In genomic region chr7:35687229-35687628, GRCm38 (mm10) we compare ENCODE assay signal across 8 mouse cellular contexts. TPM values are rescaled to one million over a fixed set of nuclear protein-coding genes. Genes with fewer than 3 reads are reported as not detected.
DNase-seq lines count a peak whose midpoint lies in the region; ATAC-seq and TF ChIP-seq lines count a peak whose summit lies in the region.

No protein-coding gene starts in this region.

- WGBS in embryonic facial prominence, embryonic 12.5 days: 24% methylated on average over 10 of the region's 10 CpGs
- 27% methylated on average over 10 of the region's 10 CpGs for WGBS in hindbrain, embryonic 15.5 days
- WGBS in liver, adult 2 months: 36% methylated on average over 10 of the region's 10 CpGs
- 28% methylated on average over 10 of the region's 10 CpGs for WGBS in neural tube, embryonic 11.5 days

- H3K9ac ChIP-seq in embryonic facial prominence, embryonic 12.5 days: no peak overlapping the region
- H3K9ac ChIP-seq in hindbrain, embryonic 15.5 days: no peak overlapping the region
- H3K9ac ChIP-seq in liver, adult 2 months (ENCODE audit: low read depth, low read length): no peak overlapping the region
- no peak overlapping the region for H3K9ac ChIP-seq in neural tube, embryonic 11.5 days (ENCODE audit: low read length)

- no peak for DNase-seq in frontal cortex, adult 2 months (ENCODE audit: extremely low spot score in 1 of 2, low spot score in 1 of 2)
- peak; percentile 38 for DNase-seq in liver, adult 2 months (ENCODE audit: extremely low read depth, low read depth, low spot score)
- peak; percentile 37 for DNase-seq in neural tube, embryonic 11.5 days (ENCODE audit: low spot score)
- no peak for DNase-seq in c-Kit-positive CD71-positive TER-119-positive erythroid progenitor cells, embryonic 14.5 days (ENCODE audit: low spot score)

- no peak for TF ChIP-seq CTCF in liver, adult 2 months (IDR thresholded peaks at IDR 0.05; ENCODE audit: low read depth, low read length)

- H3K36me3 ChIP-seq in embryonic facial prominence, embryonic 12.5 days: peaks cover 2% of the 10 kb centered on the region
- H3K36me3 ChIP-seq in hindbrain, embryonic 15.5 days: peaks cover 13% of the 10 kb centered on the region
- H3K36me3 ChIP-seq in liver, adult 2 months (ENCODE audit: control insufficient read depth, insufficient read depth, low read length): no peaks in the 10 kb centered on the region
- no peaks in the 10 kb centered on the region for H3K36me3 ChIP-seq in neural tube, embryonic 11.5 days (ENCODE audit: control insufficient read depth, insufficient read depth, low read length)

- H3K27me3 ChIP-seq in embryonic facial prominence, embryonic 12.5 days: no peaks in the 10 kb centered on the region
- H3K27me3 ChIP-seq in hindbrain, embryonic 15.5 days: no peaks in the 10 kb centered on the region
- H3K27me3 ChIP-seq in liver, adult 2 months (ENCODE audit: control insufficient read depth, insufficient read depth, low read length): no peaks in the 10 kb centered on the region
- no peaks in the 10 kb centered on the region for H3K27me3 ChIP-seq in neural tube, embryonic 11.5 days (ENCODE audit: control insufficient read depth, insufficient read depth, low read length)

- H3K27ac ChIP-seq in embryonic facial prominence, embryonic 12.5 days: no peak overlapping the region
- no peak overlapping the region for H3K27ac ChIP-seq in hindbrain, embryonic 15.5 days (replicated peaks)
- H3K27ac ChIP-seq in liver, adult 2 months (replicated peaks; ENCODE audit: insufficient read depth, low read depth, low read length): no peak overlapping the region
- H3K27ac ChIP-seq in neural tube, embryonic 11.5 days (ENCODE audit: low read depth, low read length): no peak overlapping the region

- H3K4me2 ChIP-seq in embryonic facial prominence, embryonic 12.5 days (replicated peaks): peak overlapping the region; percentile 27; the same call in 1 of the 2 replicates
- H3K4me2 ChIP-seq in hindbrain, embryonic 15.5 days: 0 out of 2 replicates have a peak overlapping the region, but pooled peaks have one; percentile 7
- H3K4me2 ChIP-seq in neural tube, embryonic 11.5 days (ENCODE audit: low read depth): no peak overlapping the region

- H3K9me3 ChIP-seq in embryonic facial prominence, embryonic 12.5 days: no peaks in the 10 kb centered on the region
- H3K9me3 ChIP-seq in hindbrain, embryonic 15.5 days: no peaks in the 10 kb centered on the region
- no peaks in the 10 kb centered on the region for H3K9me3 ChIP-seq in neural tube, embryonic 11.5 days (ENCODE audit: control insufficient read depth, low read length)

- no peaks in the 10 kb centered on the region for H3K79me2 ChIP-seq in liver, adult 2 months (ENCODE audit: control insufficient read depth, insufficient read depth, low read length)

- H3K4me3 ChIP-seq in embryonic facial prominence, embryonic 12.5 days: no peak overlapping the region
- no peak overlapping the region for H3K4me3 ChIP-seq in hindbrain, embryonic 15.5 days
- no peak overlapping the region for H3K4me3 ChIP-seq in liver, adult 2 months (ENCODE audit: insufficient read depth, low read depth, low read length)
- H3K4me3 ChIP-seq in neural tube, embryonic 11.5 days (ENCODE audit: low read depth, low read length): no peak overlapping the region

- H3K4me1 ChIP-seq in embryonic facial prominence, embryonic 12.5 days: peaks cover 33% of the 10 kb centered on the region
- peaks cover 35% of the 10 kb centered on the region for H3K4me1 ChIP-seq in hindbrain, embryonic 15.5 days (replicated peaks)
- no peaks in the 10 kb centered on the region for H3K4me1 ChIP-seq in liver, adult 2 months (ENCODE audit: control insufficient read depth, insufficient read depth, low read length)
- no peaks in the 10 kb centered on the region for H3K4me1 ChIP-seq in neural tube, embryonic 11.5 days (ENCODE audit: control insufficient read depth, insufficient read depth, low read length)

- ATAC-seq in frontal cortex, adult (ENCODE audit: low TSS enrichment): 0 out of 2 replicates have a peak, but pooled peaks have one; percentile 42
- no peak for ATAC-seq in embryonic facial prominence, embryonic 12.5 days (ENCODE audit: insufficient number of reproducible peaks, insufficient read depth, low FRiP score, low TSS enrichment)
- ATAC-seq in hindbrain, embryonic 15.5 days (ENCODE audit: low FRiP score, low read depth): no peak
- ATAC-seq in neural tube, embryonic 11.5 days (ENCODE audit: insufficient read depth, low FRiP score, low TSS enrichment): no peak
- no peak for ATAC-seq in erythroblast, adult 5-6 weeks (replicated peaks; ENCODE audit: low FRiP score, poor library complexity, severe bottlenecking)

- TF ChIP-seq POLR2A in liver, adult 2 months (IDR thresholded peaks at IDR 0.05; ENCODE audit: extremely low read depth, insufficient read depth, low read length): no peak

RNA-seq across cellular contexts. Expression of gene Pdcd5, which starts 39.9 kb away (rescaled TPM):
- polyA plus RNA-seq in frontal cortex, adult 2 months (2012; rRNA removed): 114 and 115 TPM in 2 replicates
- 323 and 330 TPM in 2 replicates for polyA plus RNA-seq in embryonic facial prominence, embryonic 12.5 days (2016; fragmentation: Nextera tagmentation; extraction: Ambion mirVana)
- 234 and 241 TPM in 2 replicates for polyA plus RNA-seq in hindbrain, embryonic 15.5 days (2015; fragmentation: Nextera tagmentation; extraction: Ambion mirVana)
- total RNA-seq in liver, adult 2 months (2014; rRNA removed): 59.7 and 71.0 TPM in 2 replicates
- 61.2 and 61.5 TPM in 2 replicates for polyA plus RNA-seq in liver, adult 2 months (2012; rRNA removed)
- 272 and 275 TPM in 2 replicates for polyA plus RNA-seq in neural tube, embryonic 11.5 days (2014; fragmentation: Nextera tagmentation; extraction: Ambion mirVana)
- total RNA-seq in erythroblast, adult 5-6 weeks (2015; ENCODE audit: low replicate concordance): 5.2 and 45.3 TPM in 2 replicates
- total RNA-seq in erythroblast, adult 5-6 weeks (2017; ENCODE audit: low replicate concordance): 16.6 and 17.1 TPM in 2 replicates

Comparison
In these comparisons a context has a peak if more than half of its experiments do, and no peak if none do; other contexts are left out.
1. DNase-seq: peak in liver, adult 2 months (single experiment) and neural tube, embryonic 11.5 days (single experiment); none in frontal cortex, adult 2 months (0 of 2) and c-Kit-positive CD71-positive TER-119-positive erythroid progenitor cells, embryonic 14.5 days (single experiment).